14 mouse cellular contexts compared by ENCODE assay signal in genomic region chr9:58087277-58087998, GRCm38 (mm10). TPM values are rescaled to one million over a fixed set of nuclear protein-coding genes. Genes with fewer than 3 reads are reported as not detected.
DNase-seq lines count a peak whose midpoint lies in the region; ATAC-seq and TF ChIP-seq lines count a peak whose summit lies in the region.
"Had no signal": no experiment of that assay in that cellular context is flagged by ENCODE, and none has a peak within 500 bp of the region (broad histone marks: within the 10 kb centered on the region; RNA-seq: fewer than 3 reads in every experiment).

No protein-coding gene starts in this region.

- H3K9me3 ChIP-seq in hindbrain, embryonic 16.5 days (ENCODE audit: control insufficient read depth, low read length) = no peaks in the 10 kb centered on the region
- no peaks in the 10 kb centered on the region for H3K9me3 ChIP-seq in stomach, postnatal 0 days (ENCODE audit: control insufficient read depth, low read length)
- H3K9me3 ChIP-seq: embryonic facial prominence, embryonic 15.5 days; kidney, embryonic 15.5 days had no signal

- no peak for TF ChIP-seq EP300 in stomach, postnatal 0 days (optimal IDR thresholded peaks at IDR 0.05)

- H3K4me3 ChIP-seq in layer of hippocampus, adult 2 months = no peak overlapping the region
- H3K4me3 ChIP-seq in hindbrain, embryonic 16.5 days (ENCODE audit: low read length) = no peak overlapping the region
- H3K4me3 ChIP-seq in stomach, postnatal 0 days (ENCODE audit: low read depth, low read length) = no peak overlapping the region
- H3K4me3 ChIP-seq: embryonic facial prominence, embryonic 15.5 days; kidney, embryonic 15.5 days had no signal

- H3K27me3 ChIP-seq in hindbrain, embryonic 16.5 days (replicated peaks; ENCODE audit: control insufficient read depth, insufficient read depth, low read length) = no peaks in the 10 kb centered on the region; the same call in 1 of the 2 replicates
- H3K27me3 ChIP-seq in stomach, postnatal 0 days (ENCODE audit: control insufficient read depth, insufficient read depth, low read length) = no peaks in the 10 kb centered on the region
- H3K27me3 ChIP-seq: kidney, embryonic 15.5 days had no signal

- H3K9ac ChIP-seq in hindbrain, embryonic 16.5 days (ENCODE audit: low read depth, low read length) = 0 out of 2 replicates have a peak overlapping the region, but pooled peaks have one; percentile 2
- H3K9ac ChIP-seq in stomach, postnatal 0 days (ENCODE audit: low read length) = no peak overlapping the region
- H3K9ac ChIP-seq: embryonic facial prominence, embryonic 15.5 days; kidney, embryonic 15.5 days; liver, postnatal 0 days had no signal

- H3K4me1 ChIP-seq in hindbrain, embryonic 16.5 days (ENCODE audit: control insufficient read depth, insufficient read depth, low read depth, low read length) = peaks cover 29% of the 10 kb centered on the region
- H3K4me1 ChIP-seq in stomach, postnatal 0 days (replicated peaks; ENCODE audit: control insufficient read depth, insufficient read depth) = no peaks in the 10 kb centered on the region

- peak overlapping the region; percentile 89 for H3K27ac ChIP-seq in layer of hippocampus, adult 2 months
- H3K27ac ChIP-seq in hindbrain, embryonic 16.5 days (ENCODE audit: low read depth, low read length) = no peak overlapping the region
- no peak overlapping the region for H3K27ac ChIP-seq in stomach, postnatal 0 days (replicated peaks)
- H3K27ac ChIP-seq: embryonic facial prominence, embryonic 15.5 days; kidney, embryonic 15.5 days had no signal

- TF ChIP-seq CTCF in layer of hippocampus, adult 2 months (conservative IDR thresholded peaks at IDR 0.05) = peak; percentile 59
- peak; percentile 16; the same call in 1 of the 2 replicates for TF ChIP-seq CTCF in stomach, postnatal 0 days (IDR thresholded peaks at IDR 0.05; ENCODE audit: low read depth)

- 59% methylated on average over 7 of the region's 7 CpGs for WGBS in hindbrain, embryonic 16.5 days
- WGBS in stomach, postnatal 0 days = 73% methylated on average over 7 of the region's 7 CpGs

- ATAC-seq in hindbrain, embryonic 16.5 days = no peak
- ATAC-seq in stomach, postnatal 0 days (ENCODE audit: low FRiP score, low TSS enrichment) = no peak
- ATAC-seq: liver, postnatal 0 days had no signal

- H3K4me2 ChIP-seq in hindbrain, embryonic 16.5 days (ENCODE audit: low read length) = no peak overlapping the region
- H3K4me2 ChIP-seq in stomach, postnatal 0 days (replicated peaks; ENCODE audit: low read depth) = no peak overlapping the region
- H3K4me2 ChIP-seq: embryonic facial prominence, embryonic 15.5 days; kidney, embryonic 15.5 days had no signal

- no peak for DNase-seq in layer of hippocampus, adult 2 months (ENCODE audit: low spot score in 2 of 2)
- DNase-seq in layer of hippocampus, postnatal 25 days (ENCODE audit: extremely low spot score in 1 of 2, low spot score in 1 of 2) = no peak
- DNase-seq in thymus, postnatal 14 days = peak; percentile 7
- no peak for DNase-seq in thymus, postnatal 36 days
- DNase-seq in stomach, postnatal 0 days (ENCODE audit: low spot score) = no peak
- DNase-seq in ovary, postnatal 14 days (ENCODE audit: low spot score) = no peak
- DNase-seq in embryo, embryonic 10.5 days (ENCODE audit: low spot score) = no peak
- DNase-seq: cerebellum, adult 8-10 months; liver, postnatal 0 days had no signal

- no peaks in the 10 kb centered on the region for H3K36me3 ChIP-seq in hindbrain, embryonic 16.5 days (ENCODE audit: control insufficient read depth, insufficient read depth, low read length)
- no peaks in the 10 kb centered on the region for H3K36me3 ChIP-seq in stomach, postnatal 0 days (ENCODE audit: control insufficient read depth, insufficient read depth, low read length)
- H3K36me3 ChIP-seq: embryonic facial prominence, embryonic 15.5 days; kidney, embryonic 15.5 days had no signal

RNA-seq across cellular contexts. Expression of gene Stra6, which starts 23.9 kb away (rescaled TPM):
- 10 to 100 TPM; 17.1 to 17.7 TPM for total RNA-seq in layer of hippocampus, adult 2 months (2021)
- 10 to 100 TPM in 1 of 2 experiments, 1 to 10 TPM in 1; 9.3 to 12.9 TPM for total RNA-seq in layer of hippocampus, postnatal 25 days (2021)
- 11.6 and 16.4 TPM in 2 replicates for polyA plus RNA-seq in hindbrain, embryonic 16.5 days (2015; fragmentation: Nextera tagmentation; extraction: Ambion mirVana)
- 0.18 and 0.56 TPM in 2 replicates for polyA plus RNA-seq in stomach, postnatal 0 days (2015; fragmentation: Nextera tagmentation; extraction: Ambion mirVana)
- total RNA-seq: megakaryocyte-erythroid progenitor cell, adult 5-6 weeks had no signal
- polyA plus RNA-seq: liver, postnatal 0 days had no signal

RNA-seq across cellular contexts. Expression of gene Ccdc33, which starts 31.2 kb away (rescaled TPM):
- under 1 TPM; 0.29 to 0.49 TPM for total RNA-seq in layer of hippocampus, adult 2 months (2021)
- 1 to 10 TPM in 1 of 2 experiments, under 1 TPM in 1; 0.49 to 2.4 TPM for total RNA-seq in layer of hippocampus, postnatal 25 days (2021)
- polyA plus RNA-seq in hindbrain, embryonic 16.5 days (2015; fragmentation: Nextera tagmentation; extraction: Ambion mirVana) = 0.43 and 0.79 TPM in 2 replicates
- 0.18 TPM in 1 of 2 replicates, not detected in the other for polyA plus RNA-seq in stomach, postnatal 0 days (2015; fragmentation: Nextera tagmentation; extraction: Ambion mirVana)
- total RNA-seq: gastrocnemius, adult 8-10 months; megakaryocyte-erythroid progenitor cell, adult 5-6 weeks had no signal
- polyA plus RNA-seq: liver, postnatal 0 days had no signal
